Mouse (Mus musculus): Measurements from ENCODE around the gene Chst12. TPM values are rescaled to one million over a fixed set of nuclear protein-coding genes. Genes with fewer than 3 reads are reported as not detected.
A peak's percentile ranks its signal among the peaks of the same experiment; 100 is the strongest.
"Not testable (repeated sequence)": the region's sequence is repeated elsewhere in the genome, so short reads cannot be mapped to it uniquely, and the experiment has no call there.

Chst12 gene
- polyA plus RNA-seq (2015; fragmentation: Nextera tagmentation; extraction: Ambion mirVana), result 13.4 and 15.2 TPM in 2 replicates

DNA sequence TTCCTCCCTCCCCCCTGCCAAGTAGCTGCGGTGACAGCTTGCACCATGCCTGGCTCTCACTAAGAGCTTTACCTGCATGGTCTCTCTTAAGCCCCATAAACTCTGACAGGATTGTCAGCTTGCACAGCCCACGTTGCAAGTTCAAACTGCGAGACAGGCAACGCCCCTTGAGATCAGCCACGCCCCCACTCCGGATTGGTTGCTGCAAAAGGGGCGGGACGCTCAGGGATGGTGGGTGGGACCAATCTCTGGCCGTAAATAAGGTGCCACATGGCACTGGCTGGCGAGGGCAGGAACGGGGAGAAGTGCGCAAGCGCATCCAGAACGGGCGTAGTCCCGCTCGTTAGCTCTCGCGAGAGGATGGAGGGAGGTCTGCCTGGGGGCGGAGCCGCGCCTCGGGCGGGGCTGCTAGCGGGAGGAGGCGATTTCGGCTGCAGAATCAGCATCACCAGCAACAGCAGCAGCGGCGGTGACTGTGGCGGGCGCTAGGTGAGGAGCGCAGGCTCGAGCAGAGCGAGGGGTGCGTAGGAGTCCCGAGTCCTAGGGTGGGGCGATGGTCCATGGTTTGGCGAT lies at the start of gene Chst12:
Chst12 (plus strand) TSS at position 343 of the 573 bp plus-strand sequence.
- H3K9me3 ChIP-seq, result no peaks in the 10 kb centered on the region
- H3K9ac ChIP-seq (replicated peaks), result peak within 1 kb of the TSS; percentile 79
- H3K4me3 ChIP-seq (replicated peaks), result peak within 1 kb of the TSS; percentile 58
- H3K4me1 ChIP-seq (replicated peaks), result peaks cover 57% of the 10 kb centered on the region
- ATAC-seq, result peak; percentile 94
- WGBS, result under 1% methylated on average over 38 of the region's 38 CpGs
- H3K27me3 ChIP-seq, result peaks cover 12% of the 10 kb centered on the region
- no peaks in the 10 kb centered on the region for H3K36me3 ChIP-seq
- peak within 1 kb of the TSS; percentile 62 for H3K4me2 ChIP-seq (replicated peaks)
- peak within 1 kb of the TSS; percentile 44 for H3K27ac ChIP-seq

GRCm38 (mm10) chr5:140461476-140461875 lies 43.9 kb upstream of the Chst12 start:
- Histone ChIP-seq H3K9ac (replicated peaks) (no peak overlapping the region), H3K27ac (no peak overlapping the region), H3K9me3 (0 out of 2 replicates have a peak, but pooled peaks cover 3% of the 10 kb centered on the region), H3K4me2 (replicated peaks) (no peak overlapping the region), H3K36me3 (no peaks in the 10 kb centered on the region), H3K27me3 (no peaks in the 10 kb centered on the region), H3K4me3 (replicated peaks) (no peak overlapping the region), H3K4me1 (replicated peaks) (no peaks in the 10 kb centered on the region)
- 78% methylated on average over 3 of the region's 3 CpGs for WGBS
- ATAC-seq, result no peak

DNA sequence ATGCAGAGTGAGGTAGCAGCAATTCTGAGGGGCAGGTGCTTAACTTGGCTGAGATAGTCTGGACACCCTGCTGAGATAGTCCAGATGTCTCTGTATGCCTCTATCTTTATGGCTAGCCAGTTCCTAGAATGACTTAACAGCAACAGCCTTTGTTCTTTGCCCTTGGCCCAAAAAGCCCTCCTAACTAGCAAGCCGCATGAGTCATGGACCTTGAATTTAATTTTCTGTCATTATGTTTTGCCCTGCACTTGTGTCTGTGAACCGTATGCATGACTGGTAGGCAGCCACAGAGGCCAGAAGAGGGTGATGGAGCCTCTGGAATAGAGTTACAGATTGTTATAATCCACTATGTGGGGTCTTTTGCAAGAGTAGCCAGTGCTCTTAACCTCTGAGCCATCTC lies 42.2 kb upstream of the Chst12 start:
- not testable (repeated sequence) for ATAC-seq; H3K9ac ChIP-seq (replicated peaks); H3K9me3 ChIP-seq; H3K36me3 ChIP-seq; H3K4me2 ChIP-seq (replicated peaks); H3K4me3 ChIP-seq (replicated peaks); H3K27me3 ChIP-seq; H3K4me1 ChIP-seq (replicated peaks); H3K27ac ChIP-seq
- 93% methylated on average over 2 of the region's 2 CpGs for WGBS

DNA sequence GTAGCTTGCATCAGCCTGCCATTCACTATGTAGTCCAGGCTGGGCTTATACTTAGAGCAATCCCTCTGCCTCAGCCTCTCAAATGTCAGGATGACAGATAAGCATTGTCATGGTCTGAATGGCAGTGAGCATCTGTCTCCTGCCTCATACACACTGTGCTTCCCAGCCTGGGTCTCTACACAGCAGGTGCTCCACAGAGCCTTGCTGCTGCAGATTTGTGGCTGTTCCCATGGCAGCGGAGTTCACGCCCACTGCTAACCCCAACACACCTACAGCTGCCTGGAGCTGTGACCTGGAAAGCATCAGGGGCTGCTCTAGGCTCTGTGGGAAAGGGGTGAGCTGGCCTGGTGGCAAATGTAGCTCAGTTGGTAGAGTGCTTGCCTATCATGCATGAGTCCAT lies 40.4 kb upstream of the Chst12 start:
- Histone ChIP-seq H3K4me1 (replicated peaks) (no peaks in the 10 kb centered on the region), H3K36me3 (no peaks in the 10 kb centered on the region), H3K9ac (replicated peaks) (no peak overlapping the region), H3K4me3 (replicated peaks) (no peak overlapping the region), H3K27me3 (no peaks in the 10 kb centered on the region), H3K4me2 (replicated peaks) (no peak overlapping the region), H3K9me3 (0 out of 2 replicates have a peak, but pooled peaks cover 3% of the 10 kb centered on the region), H3K27ac (no peak overlapping the region)
- WGBS, result 85% methylated on average over 2 of the region's 2 CpGs
- ATAC-seq, result no peak

GRCm38 (mm10) chr5:140472336-140472735 lies 33.0 kb upstream of the Chst12 start:
- ATAC-seq, result no peak
- Histone ChIP-seq H3K27me3 (no peaks in the 10 kb centered on the region), H3K27ac (no peak overlapping the region), H3K36me3 (no peaks in the 10 kb centered on the region), H3K4me2 (replicated peaks) (no peak overlapping the region), H3K9me3 (no peaks in the 10 kb centered on the region; the same call in 1 of the 2 replicates), H3K4me3 (replicated peaks) (no peak overlapping the region), H3K9ac (replicated peaks) (no peak overlapping the region), H3K4me1 (replicated peaks) (no peaks in the 10 kb centered on the region)
- WGBS, result 75% methylated on average over 3 of the region's 3 CpGs

- Histone ChIP-seq H3K9me3 (no peaks in the 10 kb centered on the region), H3K4me1 (replicated peaks) (no peaks in the 10 kb centered on the region), H3K9ac (replicated peaks) (no peak overlapping the region), H3K4me2 (replicated peaks) (no peak overlapping the region), H3K27ac (no peak overlapping the region), H3K4me3 (replicated peaks) (no peak overlapping the region), H3K36me3 (no peaks in the 10 kb centered on the region), H3K27me3 (no peaks in the 10 kb centered on the region)
- 80% methylated on average over 4 of the region's 4 CpGs for WGBS
- no peak for ATAC-seq
Observed at GRCm38 (mm10) chr5:140481458-140481857, 23.9 kb upstream of the Chst12 start.

- Histone ChIP-seq H3K4me3 (replicated peaks) (no peak overlapping the region), H3K27ac (no peak overlapping the region), H3K36me3 (no peaks in the 10 kb centered on the region), H3K9ac (replicated peaks) (no peak overlapping the region), H3K9me3 (no peaks in the 10 kb centered on the region), H3K4me2 (replicated peaks) (no peak overlapping the region), H3K4me1 (replicated peaks) (no peaks in the 10 kb centered on the region), H3K27me3 (no peaks in the 10 kb centered on the region)
- 76% methylated on average over 6 of the region's 6 CpGs for WGBS
- no peak for ATAC-seq
Observed at GRCm38 (mm10) chr5:140491142-140491541, 14.2 kb upstream of the Chst12 start.

- Histone ChIP-seq H3K27me3 (no peaks in the 10 kb centered on the region), H3K4me1 (replicated peaks) (no peaks in the 10 kb centered on the region), H3K36me3 (no peaks in the 10 kb centered on the region), H3K9me3 (no peaks in the 10 kb centered on the region), H3K27ac (no peak overlapping the region), H3K4me3 (replicated peaks) (no peak overlapping the region), H3K4me2 (replicated peaks) (no peak overlapping the region), H3K9ac (replicated peaks) (no peak overlapping the region)
- 43% methylated on average over 11 of the region's 11 CpGs for WGBS
- no peak for ATAC-seq
Observed at GRCm38 (mm10) chr5:140492684-140493233, 12.6 kb upstream of the Chst12 start.

DNA sequence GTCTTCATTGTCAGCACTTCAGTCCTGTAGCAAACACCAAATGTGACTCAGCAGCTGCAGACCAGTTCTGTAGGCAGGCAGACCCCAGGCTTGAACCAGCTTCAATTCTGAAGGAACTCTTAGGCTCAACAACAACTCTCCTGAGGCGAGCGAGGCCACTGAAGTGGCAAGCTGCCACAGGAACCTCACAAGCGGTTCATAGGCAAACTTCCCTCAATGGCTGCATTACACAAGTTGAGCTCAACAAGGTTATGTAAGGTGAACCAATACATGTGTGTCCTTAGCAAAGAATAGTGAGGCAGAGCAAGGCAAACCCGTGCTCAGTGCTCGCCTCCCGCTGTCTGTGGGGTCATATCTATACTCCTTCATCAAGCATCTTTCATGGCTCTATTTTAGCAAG lies 7.2 kb upstream of the Chst12 start:
- Histone ChIP-seq H3K4me1 (replicated peaks) (peaks cover 9% of the 10 kb centered on the region), H3K27ac (no peak overlapping the region), H3K4me3 (replicated peaks) (no peak overlapping the region), H3K36me3 (no peaks in the 10 kb centered on the region), H3K9me3 (no peaks in the 10 kb centered on the region), H3K27me3 (peaks cover 2% of the 10 kb centered on the region; the same call in 1 of the 2 replicates), H3K4me2 (replicated peaks) (no peak overlapping the region), H3K9ac (replicated peaks) (no peak overlapping the region)
- 87% methylated on average over 6 of the region's 6 CpGs for WGBS
- no peak for ATAC-seq

DNA sequence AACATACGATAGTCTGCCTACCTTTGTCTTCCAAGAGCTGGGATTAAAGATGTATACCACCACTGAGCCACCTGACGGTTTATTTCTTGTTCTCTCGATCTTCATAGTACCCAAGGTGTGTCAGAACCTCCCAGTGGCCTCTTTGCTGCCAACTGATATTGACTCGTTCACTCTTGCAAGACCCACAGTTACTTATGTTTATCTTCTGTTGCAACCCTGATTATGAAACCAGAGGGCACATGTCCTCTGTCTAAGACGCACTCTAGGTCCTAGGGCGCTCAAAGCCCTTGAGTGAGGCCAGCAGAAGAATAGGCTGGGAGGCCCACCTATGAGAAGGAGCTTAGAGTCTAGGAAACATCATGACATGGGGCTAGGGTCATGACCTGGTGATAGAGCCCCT lies 4.6 kb upstream of the Chst12 start:
- Histone ChIP-seq H3K4me2 (replicated peaks) (no peak overlapping the region), H3K4me1 (replicated peaks) (peaks cover 19% of the 10 kb centered on the region), H3K4me3 (replicated peaks) (no peak overlapping the region), H3K27me3 (peaks cover 12% of the 10 kb centered on the region), H3K9ac (replicated peaks) (no peak overlapping the region), H3K36me3 (no peaks in the 10 kb centered on the region), H3K27ac (no peak overlapping the region), H3K9me3 (no peaks in the 10 kb centered on the region)
- WGBS, result 93% methylated on average over 6 of the region's 6 CpGs
- no peak for ATAC-seq

- no peak for ATAC-seq
- Histone ChIP-seq H3K27ac (no peak overlapping the region), H3K27me3 (peaks cover 12% of the 10 kb centered on the region), H3K4me1 (replicated peaks) (peaks cover 34% of the 10 kb centered on the region), H3K4me3 (replicated peaks) (0 out of 2 replicates have a peak overlapping the region, but pooled peaks have one; percentile 6), H3K36me3 (no peaks in the 10 kb centered on the region), H3K4me2 (replicated peaks) (peak overlapping the region; percentile 42), H3K9me3 (no peaks in the 10 kb centered on the region), H3K9ac (replicated peaks) (no peak overlapping the region; the same call in 1 of the 2 replicates)
- 18% methylated on average over 14 of the region's 14 CpGs for WGBS
Observed at GRCm38 (mm10) chr5:140501982-140502836, 3.1 kb upstream of the Chst12 start.

- H3K4me2 ChIP-seq (replicated peaks), result peak overlapping the region; percentile 42
- not testable (repeated sequence) for H3K4me3 ChIP-seq (replicated peaks); ATAC-seq; H3K9me3 ChIP-seq; H3K36me3 ChIP-seq; H3K27ac ChIP-seq
- peaks cover 12% of the 10 kb centered on the region for H3K27me3 ChIP-seq
- H3K4me1 ChIP-seq (replicated peaks), result peaks cover 37% of the 10 kb centered on the region
- WGBS, result under 1% methylated on average over 12 of the region's 12 CpGs
- peak overlapping the region; percentile 51; the same call in 1 of the 2 replicates for H3K9ac ChIP-seq (replicated peaks)
Observed at GRCm38 (mm10) chr5:140502925-140503324, 2.4 kb upstream of the Chst12 start.

Data from midbrain, embryonic 13.5 days (tissue).